Mouse (Mus musculus): ENCODE measurements around the gene Ralgapa2. TPM values are rescaled to one million over a fixed set of nuclear protein-coding genes. Genes with fewer than 3 reads are reported as not detected.

The Ralgapa2 gene
- polyA plus RNA-seq (2014; fragmentation: Nextera tagmentation; extraction: Ambion mirVana): 9.0 and 9.7 TPM in 2 replicates

- ATAC-seq (ENCODE audit: low FRiP score): peak; percentile 99
- no peaks in the 10 kb centered on the region for H3K9me3 ChIP-seq (ENCODE audit: control insufficient read depth, low read length)
- H3K9ac ChIP-seq (ENCODE audit: low read length): peak within 1 kb of the TSS; percentile 88
- H3K27ac ChIP-seq (ENCODE audit: low read depth, low read length): peak within 1 kb of the TSS; percentile 47
- peak; percentile 100 for DNase-seq (ENCODE audit: low spot score, missing footprints)
- WGBS: under 1% methylated on average over 55 of the region's 57 CpGs
- H3K4me3 ChIP-seq (ENCODE audit: low read depth, low read length): peak within 1 kb of the TSS; percentile 70
- peak within 1 kb of the TSS; percentile 73 for H3K4me2 ChIP-seq
- no peaks in the 10 kb centered on the region for H3K36me3 ChIP-seq (ENCODE audit: control insufficient read depth, insufficient read depth, low read length)
- peaks cover 9% of the 10 kb centered on the region for H3K4me1 ChIP-seq (ENCODE audit: control insufficient read depth, insufficient read depth, low read length)
- H3K27me3 ChIP-seq (ENCODE audit: control insufficient read depth, insufficient read depth, low read length): no peaks in the 10 kb centered on the region
These were observed at the start of gene Ralgapa2 for GRCm38 (mm10) chr2:146511911-146512580. TSS of gene Ralgapa2 (minus strand) at chr2:146512344.

DNA sequence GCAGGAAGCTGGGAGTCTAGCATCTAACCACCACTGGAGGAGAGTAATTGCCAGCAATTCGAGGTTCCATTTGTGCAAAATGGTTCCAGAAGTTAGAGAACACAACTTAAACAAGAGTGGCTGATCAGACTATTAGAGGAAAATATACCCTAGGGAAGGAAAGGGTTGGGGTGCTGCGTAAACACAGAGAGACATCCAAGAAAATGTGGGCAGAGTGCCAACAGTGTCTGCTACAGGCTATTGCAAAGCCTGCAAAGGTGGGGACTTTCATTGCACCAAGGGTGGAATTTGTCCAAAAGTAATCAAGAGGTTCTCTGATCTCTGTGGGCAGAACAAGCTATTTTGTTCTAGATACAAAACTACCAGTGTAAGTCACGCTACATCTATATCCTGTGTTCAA, 49.4 kb upstream of the Ralgapa2 start:
- no peaks in the 10 kb centered on the region for H3K27me3 ChIP-seq (ENCODE audit: control insufficient read depth, insufficient read depth, low read length)
- no peak overlapping the region for H3K27ac ChIP-seq (ENCODE audit: low read depth, low read length)
- no peak overlapping the region for H3K9ac ChIP-seq (ENCODE audit: low read length)
- DNase-seq (ENCODE audit: low spot score, missing footprints): no peak
- no peak for ATAC-seq (ENCODE audit: low FRiP score)
- no peak overlapping the region for H3K4me2 ChIP-seq
- WGBS: 79% methylated on average over 3 of the region's 3 CpGs
- H3K4me3 ChIP-seq (ENCODE audit: low read depth, low read length): no peak overlapping the region
- no peaks in the 10 kb centered on the region for H3K9me3 ChIP-seq (ENCODE audit: control insufficient read depth, low read length)
- no peaks in the 10 kb centered on the region for H3K36me3 ChIP-seq (ENCODE audit: control insufficient read depth, insufficient read depth, low read length)
- no peaks in the 10 kb centered on the region for H3K4me1 ChIP-seq (ENCODE audit: control insufficient read depth, insufficient read depth, low read length)

- no peak overlapping the region for H3K9ac ChIP-seq (ENCODE audit: low read length)
- ATAC-seq (ENCODE audit: low FRiP score): no peak
- no peak for DNase-seq (ENCODE audit: low spot score, missing footprints)
- H3K27me3 ChIP-seq (ENCODE audit: control insufficient read depth, insufficient read depth, low read length): no peaks in the 10 kb centered on the region
- H3K36me3 ChIP-seq (ENCODE audit: control insufficient read depth, insufficient read depth, low read length): no peaks in the 10 kb centered on the region
- 88% methylated on average over 4 of the region's 4 CpGs for WGBS
- no peak overlapping the region for H3K4me3 ChIP-seq (ENCODE audit: low read depth, low read length)
- no peaks in the 10 kb centered on the region for H3K9me3 ChIP-seq (ENCODE audit: control insufficient read depth, low read length)
- H3K27ac ChIP-seq (ENCODE audit: low read depth, low read length): no peak overlapping the region
- H3K4me2 ChIP-seq: no peak overlapping the region
- no peaks in the 10 kb centered on the region for H3K4me1 ChIP-seq (ENCODE audit: control insufficient read depth, insufficient read depth, low read length)
These were observed 48.5 kb upstream of the Ralgapa2 start for GRCm38 (mm10) chr2:146560633-146561043.

- H3K4me2 ChIP-seq: no peak overlapping the region
- no peak overlapping the region for H3K9ac ChIP-seq (ENCODE audit: low read length)
- H3K36me3 ChIP-seq (ENCODE audit: control insufficient read depth, insufficient read depth, low read length): no peaks in the 10 kb centered on the region
- H3K4me1 ChIP-seq (ENCODE audit: control insufficient read depth, insufficient read depth, low read length): no peaks in the 10 kb centered on the region
- no peak for ATAC-seq (ENCODE audit: low FRiP score)
- H3K9me3 ChIP-seq (ENCODE audit: control insufficient read depth, low read length): no peaks in the 10 kb centered on the region
- no peak overlapping the region for H3K27ac ChIP-seq (ENCODE audit: low read depth, low read length)
- no peak for DNase-seq (ENCODE audit: low spot score, missing footprints)
- no peak overlapping the region for H3K4me3 ChIP-seq (ENCODE audit: low read depth, low read length)
- no peaks in the 10 kb centered on the region for H3K27me3 ChIP-seq (ENCODE audit: control insufficient read depth, insufficient read depth, low read length)
These were observed 44.0 kb upstream of the Ralgapa2 start for GRCm38 (mm10) chr2:146556148-146556547.

GRCm38 (mm10) chr2:146555351-146555750, 43.2 kb upstream of the Ralgapa2 start:
- no peak for ATAC-seq (ENCODE audit: low FRiP score)
- H3K4me2 ChIP-seq: no peak overlapping the region
- no peaks in the 10 kb centered on the region for H3K9me3 ChIP-seq (ENCODE audit: control insufficient read depth, low read length)
- no peak for DNase-seq (ENCODE audit: low spot score, missing footprints)
- H3K4me1 ChIP-seq (ENCODE audit: control insufficient read depth, insufficient read depth, low read length): no peaks in the 10 kb centered on the region
- no peaks in the 10 kb centered on the region for H3K36me3 ChIP-seq (ENCODE audit: control insufficient read depth, insufficient read depth, low read length)
- H3K4me3 ChIP-seq (ENCODE audit: low read depth, low read length): no peak overlapping the region
- no peaks in the 10 kb centered on the region for H3K27me3 ChIP-seq (ENCODE audit: control insufficient read depth, insufficient read depth, low read length)
- WGBS: 82% methylated on average over 5 of the region's 5 CpGs
- no peak overlapping the region for H3K9ac ChIP-seq (ENCODE audit: low read length)
- H3K27ac ChIP-seq (ENCODE audit: low read depth, low read length): no peak overlapping the region

DNA sequence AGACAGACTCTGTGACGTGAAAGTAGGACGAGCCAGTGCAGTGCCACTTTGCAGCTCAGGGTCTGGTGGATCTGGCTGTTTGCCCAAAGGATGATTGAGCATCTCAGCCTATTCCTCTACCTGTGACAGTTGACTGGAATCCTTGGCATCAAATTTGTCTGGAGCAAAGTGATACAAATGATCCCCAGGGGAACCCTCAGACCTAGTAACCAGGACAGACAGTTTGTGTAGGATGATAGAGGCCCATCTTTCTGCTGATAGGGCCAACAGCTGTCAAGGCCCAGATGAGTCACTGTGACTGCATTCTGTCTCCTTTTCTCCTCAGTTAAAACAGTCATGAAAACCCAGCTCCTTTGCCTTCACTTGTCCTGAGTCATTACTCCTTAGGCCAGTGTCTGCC, 41.6 kb upstream of the Ralgapa2 start:
- Histone ChIP-seq H3K27ac (ENCODE audit: low read depth, low read length) (no peak overlapping the region), H3K9me3 (ENCODE audit: control insufficient read depth, low read length) (no peaks in the 10 kb centered on the region), H3K4me1 (ENCODE audit: control insufficient read depth, insufficient read depth, low read length) (peaks cover 12% of the 10 kb centered on the region), H3K36me3 (ENCODE audit: control insufficient read depth, insufficient read depth, low read length) (no peaks in the 10 kb centered on the region), H3K27me3 (ENCODE audit: control insufficient read depth, insufficient read depth, low read length) (no peaks in the 10 kb centered on the region), H3K4me3 (ENCODE audit: low read depth, low read length) (no peak overlapping the region), H3K4me2 (no peak overlapping the region), H3K9ac (ENCODE audit: low read length) (no peak overlapping the region)
- no peak for ATAC-seq (ENCODE audit: low FRiP score)
- whole genome bisulfite sequencing: 63% methylated on average over 2 of the region's 2 CpGs
- DNase-seq (ENCODE audit: low spot score, missing footprints): no peak

- Histone ChIP-seq H3K4me2 (no peak overlapping the region), H3K27ac (ENCODE audit: low read depth, low read length) (no peak overlapping the region), H3K36me3 (ENCODE audit: control insufficient read depth, insufficient read depth, low read length) (no peaks in the 10 kb centered on the region), H3K27me3 (ENCODE audit: control insufficient read depth, insufficient read depth, low read length) (no peaks in the 10 kb centered on the region), H3K4me1 (ENCODE audit: control insufficient read depth, insufficient read depth, low read length) (peaks cover 15% of the 10 kb centered on the region), H3K9ac (ENCODE audit: low read length) (no peak overlapping the region), H3K9me3 (ENCODE audit: control insufficient read depth, low read length) (no peaks in the 10 kb centered on the region), H3K4me3 (ENCODE audit: low read depth, low read length) (no peak overlapping the region)
- DNase-seq (ENCODE audit: low spot score, missing footprints): no peak
- WGBS: 93% methylated on average over 4 of the region's 4 CpGs
- no peak for ATAC-seq (ENCODE audit: low FRiP score)
These were observed 39.7 kb upstream of the Ralgapa2 start for GRCm38 (mm10) chr2:146551818-146552217.

- WGBS: 5% methylated on average over 6 of the region's 6 CpGs
- H3K9me3 ChIP-seq (ENCODE audit: control insufficient read depth, low read length): no peaks in the 10 kb centered on the region
- H3K4me3 ChIP-seq (ENCODE audit: low read depth, low read length): no peak overlapping the region
- peak overlapping the region; percentile 15; the same call in 1 of the 2 replicates for H3K4me2 ChIP-seq
- peak overlapping the region; percentile 34; the same call in 1 of the 2 replicates for H3K9ac ChIP-seq (ENCODE audit: low read length)
- no peaks in the 10 kb centered on the region for H3K36me3 ChIP-seq (ENCODE audit: control insufficient read depth, insufficient read depth, low read length)
- peaks cover 15% of the 10 kb centered on the region for H3K4me1 ChIP-seq (ENCODE audit: control insufficient read depth, insufficient read depth, low read length)
- peak overlapping the region; percentile 78 for H3K27ac ChIP-seq (ENCODE audit: low read depth, low read length)
- no peaks in the 10 kb centered on the region for H3K27me3 ChIP-seq (ENCODE audit: control insufficient read depth, insufficient read depth, low read length)
- DNase-seq (ENCODE audit: low spot score, missing footprints) (peak; percentile 97), ATAC-seq (ENCODE audit: low FRiP score) (peak; percentile 95)
These were observed 37.1 kb upstream of the Ralgapa2 start for GRCm38 (mm10) chr2:146549111-146549776.

GRCm38 (mm10) chr2:146544155-146544814, 32.1 kb upstream of the Ralgapa2 start:
- Histone ChIP-seq H3K36me3 (ENCODE audit: control insufficient read depth, insufficient read depth, low read length) (no peaks in the 10 kb centered on the region), H3K9ac (ENCODE audit: low read length) (no peak overlapping the region), H3K27me3 (ENCODE audit: control insufficient read depth, insufficient read depth, low read length) (no peaks in the 10 kb centered on the region), H3K9me3 (ENCODE audit: control insufficient read depth, low read length) (peaks cover 6% of the 10 kb centered on the region; the same call in 1 of the 2 replicates), H3K27ac (ENCODE audit: low read depth, low read length) (no peak overlapping the region), H3K4me3 (ENCODE audit: low read depth, low read length) (no peak overlapping the region), H3K4me2 (no peak overlapping the region), H3K4me1 (ENCODE audit: control insufficient read depth, insufficient read depth, low read length) (peaks cover 8% of the 10 kb centered on the region)
- no peak for DNase-seq (ENCODE audit: low spot score, missing footprints)
- no peak for ATAC-seq (ENCODE audit: low FRiP score)
- WGBS: 90% methylated on average over 1 of the region's 1 CpGs
